Mouse (Mus musculus): ENCODE results near the gene Scel. TPM values are rescaled to one million over a fixed set of nuclear protein-coding genes. Genes with fewer than 3 reads are reported as not detected.

Gene Scel
- polyA plus RNA-seq (2012; fragmentation: generic; extraction: Trizol): not detected

DNA sequence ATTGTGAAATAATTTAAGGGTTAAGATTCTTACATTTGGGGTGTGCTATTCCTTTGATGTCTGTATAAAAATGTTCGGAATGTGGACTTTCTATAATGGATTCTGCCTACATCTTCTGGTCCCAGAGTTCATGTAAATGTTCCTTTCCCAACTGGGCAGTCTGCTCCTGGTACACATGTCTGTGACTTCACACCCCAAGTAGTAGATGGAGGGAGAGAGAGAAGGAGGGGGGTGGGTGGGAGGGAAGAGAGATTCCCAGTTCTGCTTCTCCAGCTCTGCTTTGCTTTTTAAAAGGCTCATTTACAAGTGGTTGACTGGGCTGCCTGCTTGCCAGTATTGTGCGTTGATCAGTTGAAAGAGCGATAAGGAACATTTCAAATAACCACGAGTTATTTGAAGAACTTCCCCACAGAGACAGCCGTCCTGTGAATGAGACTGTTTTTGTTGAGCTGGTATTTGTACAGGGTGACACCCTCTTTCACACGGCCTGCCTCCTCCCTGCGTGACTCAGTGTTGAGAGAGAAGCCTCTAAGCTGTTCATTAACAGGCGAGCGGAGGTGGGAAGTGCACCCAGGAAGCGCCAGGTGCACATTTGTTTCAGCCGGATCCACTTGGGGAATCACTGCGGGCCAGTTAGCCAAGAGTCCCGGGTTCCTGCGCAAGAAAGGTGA is at the start of gene Scel:
Gene Scel, plus strand, starts transcription at position 541 of the 671 bp plus-strand sequence.
- TF ChIP-seq E2F4 (IDR thresholded peaks at IDR 0.05; ENCODE audit: insufficient read depth) (no peak), MYOD1 (IDR thresholded peaks at IDR 0.05; ENCODE audit: control insufficient read depth in 1 of 3, insufficient read length in 2 of 3, low read depth in 2 of 3) (no peak), REST (IDR thresholded peaks at IDR 0.05; ENCODE audit: insufficient read depth, insufficient read length) (no peak), MYOG (IDR thresholded peaks at IDR 0.05; ENCODE audit: control insufficient read depth in 1 of 3, insufficient read depth in 1 of 3, insufficient read length in 2 of 3, low read depth in 2 of 3) (no peak), TCF12 (IDR thresholded peaks at IDR 0.05; ENCODE audit: insufficient read depth, poor library complexity, severe bottlenecking) (no peak), SRF (IDR thresholded peaks at IDR 0.05; ENCODE audit: control insufficient read depth, insufficient read length, low read depth) (no peak), CEBPB (IDR thresholded peaks at IDR 0.05; ENCODE audit: insufficient read depth, poor library complexity, severe bottlenecking) (no peak), MAX (IDR thresholded peaks at IDR 0.05; ENCODE audit: low read depth) (no peak), TCF3 (IDR thresholded peaks at IDR 0.05; ENCODE audit: insufficient read length, low read depth) (no peak)

DNA sequence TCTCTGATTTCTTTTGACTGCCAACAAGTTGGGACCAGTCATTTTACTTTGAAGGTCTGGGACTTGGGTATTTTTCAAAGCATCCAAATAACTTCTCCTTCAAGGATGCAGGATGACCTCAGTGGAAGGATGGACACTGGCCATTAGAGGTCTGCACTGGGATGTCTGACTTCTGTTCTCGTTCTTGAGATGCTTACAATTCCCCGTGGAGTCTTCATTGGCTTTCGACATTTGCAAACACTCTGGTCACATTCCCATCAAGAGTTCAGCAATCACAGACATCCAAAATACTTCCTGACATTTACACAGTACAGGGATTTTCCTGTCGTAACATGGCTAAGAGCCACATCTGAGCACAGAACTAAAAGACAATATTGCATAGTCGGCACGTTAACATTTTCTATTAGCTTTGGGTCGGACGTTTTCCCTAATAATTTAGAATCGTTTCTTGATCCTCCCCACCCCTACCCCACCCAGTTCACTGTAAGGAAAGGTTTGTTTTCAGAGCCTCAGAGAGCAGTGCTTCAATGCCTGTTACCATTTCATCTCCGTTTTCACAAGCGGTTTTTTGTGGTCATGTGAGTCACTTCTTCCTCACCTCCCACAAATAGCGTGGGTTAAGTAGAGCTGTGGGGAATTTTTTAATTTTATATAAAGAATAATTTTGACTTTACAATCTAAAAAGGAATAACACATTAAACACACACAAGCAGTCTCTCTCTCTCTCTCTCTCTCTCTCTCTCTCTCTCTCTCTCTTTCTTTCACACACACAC is 44.3 kb upstream of the Scel start:
- Histone ChIP-seq H3K36me3 (ENCODE audit: control insufficient read depth, insufficient read depth) (no peaks in the 10 kb centered on the region), H3K4me3 (peak overlapping the region; percentile 22), H3K4me2 (ENCODE audit: low read depth) (peak overlapping the region; percentile 72), H3ac (ENCODE audit: control insufficient read depth, insufficient read length) (no peak overlapping the region), H3K27me3 (ENCODE audit: control insufficient read depth, insufficient read depth, insufficient read length) (no peaks in the 10 kb centered on the region), H3K79me2 (ENCODE audit: control insufficient read depth, insufficient read depth) (no peaks in the 10 kb centered on the region)
- no peak for TF ChIP-seq MYOD1 (IDR thresholded peaks at IDR 0.05; ENCODE audit: control insufficient read depth in 1 of 3, insufficient read length in 2 of 3, low read depth in 2 of 3)
- no peak for TF ChIP-seq REST (IDR thresholded peaks at IDR 0.05; ENCODE audit: insufficient read depth, insufficient read length)
- TF ChIP-seq MYOG (IDR thresholded peaks at IDR 0.05; ENCODE audit: control insufficient read depth in 1 of 3, insufficient read depth in 1 of 3, insufficient read length in 2 of 3, low read depth in 2 of 3): no peak
- no peak for TF ChIP-seq POLR2A (IDR thresholded peaks at IDR 0.05; ENCODE audit: insufficient read length, low read depth)
- TF ChIP-seq TCF12 (IDR thresholded peaks at IDR 0.05; ENCODE audit: insufficient read depth, poor library complexity, severe bottlenecking): no peak
- TF ChIP-seq TCF3 (IDR thresholded peaks at IDR 0.05; ENCODE audit: insufficient read length, low read depth): no peak
- TF ChIP-seq E2F4 (IDR thresholded peaks at IDR 0.05; ENCODE audit: insufficient read depth): no peak
- TF ChIP-seq USF1 (IDR thresholded peaks at IDR 0.05; ENCODE audit: low read depth): no peak
- TF ChIP-seq SRF (IDR thresholded peaks at IDR 0.05; ENCODE audit: control insufficient read depth, insufficient read length, low read depth): no peak
- TF ChIP-seq POLR2AphosphoS2 (IDR thresholded peaks at IDR 0.05; ENCODE audit: insufficient read length, low read depth): no peak
- TF ChIP-seq CEBPB (IDR thresholded peaks at IDR 0.05; ENCODE audit: insufficient read depth, poor library complexity, severe bottlenecking): no peak
- no peak for TF ChIP-seq MAX (IDR thresholded peaks at IDR 0.05; ENCODE audit: low read depth)

More for the DNA sequence above, at the start of gene Scel:
- Histone ChIP-seq H3K4me3 (no peak within 1 kb of the TSS), H3K4me2 (ENCODE audit: low read depth) (no peak within 1 kb of the TSS), H3K79me2 (ENCODE audit: control insufficient read depth, insufficient read depth) (no peaks in the 10 kb centered on the region), H3ac (ENCODE audit: control insufficient read depth, insufficient read length) (no peak within 1 kb of the TSS), H3K27me3 (ENCODE audit: control insufficient read depth, insufficient read depth, insufficient read length) (no peaks in the 10 kb centered on the region), H3K36me3 (ENCODE audit: control insufficient read depth, insufficient read depth) (no peaks in the 10 kb centered on the region)

DNA sequence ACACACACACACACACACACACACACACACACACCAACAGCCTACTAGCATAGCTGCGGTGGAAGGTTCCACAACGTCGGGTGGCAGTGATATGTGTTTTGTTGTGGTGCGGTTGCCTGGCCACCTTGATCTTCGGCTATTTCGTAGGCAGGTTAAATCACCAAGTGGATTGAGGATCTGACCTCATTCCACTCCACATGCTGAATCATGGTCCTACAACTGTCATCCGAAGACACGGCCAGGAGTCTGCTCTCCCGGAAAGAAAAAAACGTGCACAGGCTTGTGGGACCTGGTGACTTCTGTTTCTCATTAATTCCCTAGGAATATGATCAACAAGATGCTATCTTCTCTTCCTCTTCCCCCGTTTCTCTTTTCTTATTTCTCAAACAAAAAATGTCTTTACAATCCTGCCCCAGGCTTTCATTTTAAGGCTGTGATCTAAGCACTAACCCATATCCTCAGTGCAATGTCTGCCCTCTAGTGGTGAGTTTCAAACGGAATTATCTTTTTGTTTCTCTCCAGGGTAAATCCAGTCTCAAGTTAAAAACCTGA is 43.6 kb upstream of the Scel start:
- H3K4me3 ChIP-seq: peak overlapping the region; percentile 22
- no peak for TF ChIP-seq MAX (IDR thresholded peaks at IDR 0.05; ENCODE audit: low read depth)
- TF ChIP-seq MYOD1 (IDR thresholded peaks at IDR 0.05; ENCODE audit: control insufficient read depth in 1 of 3, insufficient read length in 2 of 3, low read depth in 2 of 3): peak in 1 of 3 experiments; percentile 18

DNA sequence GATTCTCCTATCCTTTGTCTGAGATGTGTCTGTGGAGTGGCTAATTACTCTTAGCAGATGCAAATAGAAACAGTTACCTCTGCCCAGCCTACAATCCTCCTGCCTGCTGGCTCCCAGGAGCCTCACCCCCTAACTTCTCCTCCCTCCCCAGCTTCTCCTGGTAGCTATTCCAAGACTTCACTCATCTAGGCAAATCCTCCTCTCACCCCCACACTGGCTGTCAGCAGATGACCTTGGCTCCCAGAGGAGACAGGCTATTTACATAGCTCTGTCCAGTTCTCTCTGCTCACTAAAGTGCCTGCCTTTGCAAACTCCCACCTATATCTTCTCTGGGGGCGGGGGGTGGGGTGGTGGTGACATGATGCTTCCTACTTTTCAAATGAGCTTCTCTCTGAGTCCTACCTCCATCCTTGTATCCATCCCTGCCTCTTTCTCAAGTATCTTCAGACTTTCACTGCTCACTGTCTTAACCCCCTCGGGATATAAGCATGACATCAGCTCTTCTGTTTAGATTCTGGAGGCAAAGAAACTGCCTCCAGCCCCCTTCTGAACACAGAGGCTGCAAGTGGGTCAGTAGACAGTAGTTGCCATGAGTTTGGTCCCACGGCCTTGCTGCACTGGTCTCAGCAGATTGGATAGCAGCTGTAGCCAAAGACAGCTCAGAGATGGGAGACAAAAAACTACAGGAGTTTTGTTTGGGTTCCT is 41.9 kb upstream of the Scel start:
- no peak overlapping the region for H3ac ChIP-seq (ENCODE audit: control insufficient read depth, insufficient read length)
- no peak for TF ChIP-seq USF1 (IDR thresholded peaks at IDR 0.05; ENCODE audit: low read depth)
- TF ChIP-seq CEBPB (IDR thresholded peaks at IDR 0.05; ENCODE audit: insufficient read depth, poor library complexity, severe bottlenecking): no peak
- no peak for TF ChIP-seq E2F4 (IDR thresholded peaks at IDR 0.05; ENCODE audit: insufficient read depth)
- TF ChIP-seq MYOD1 (IDR thresholded peaks at IDR 0.05; ENCODE audit: control insufficient read depth in 1 of 3, insufficient read length in 2 of 3, low read depth in 2 of 3): no peak
- H3K36me3 ChIP-seq (ENCODE audit: control insufficient read depth, insufficient read depth): no peaks in the 10 kb centered on the region
- no peak overlapping the region for H3K4me2 ChIP-seq (ENCODE audit: low read depth)
- H3K79me2 ChIP-seq (ENCODE audit: control insufficient read depth, insufficient read depth): no peaks in the 10 kb centered on the region
- no peaks in the 10 kb centered on the region for H3K27me3 ChIP-seq (ENCODE audit: control insufficient read depth, insufficient read depth, insufficient read length)
- no peak overlapping the region for H3K4me3 ChIP-seq

More for the DNA sequence above, 43.6 kb upstream of the Scel start:
- no peaks in the 10 kb centered on the region for H3K27me3 ChIP-seq (ENCODE audit: control insufficient read depth, insufficient read depth, insufficient read length)
- peak overlapping the region; percentile 72 for H3K4me2 ChIP-seq (ENCODE audit: low read depth)
- H3K79me2 ChIP-seq (ENCODE audit: control insufficient read depth, insufficient read depth): no peaks in the 10 kb centered on the region
- H3K36me3 ChIP-seq (ENCODE audit: control insufficient read depth, insufficient read depth): no peaks in the 10 kb centered on the region
- H3ac ChIP-seq (ENCODE audit: control insufficient read depth, insufficient read length): no peak overlapping the region
